Mouse (Mus musculus) Patski (cell line): ENCODE measurements at regions not wholly inside any gene's neighbourhood (a gene's known extent, or its start where the extent isn't known, plus 50 kb on each side); places are given as distances from the start of the nearest gene placed in this dataset.

Experiments
- ATAC-seq: fragments of 100-300 bp; one replicate; pipeline ENCODE4 v1.8.0; 2021
- CTCF ChIA-PET: fragments of 350-600 bp; sonication (Branson Sonifier 250); formaldehyde crosslinking; loops from one replicate; lab custom pipeline; 2022; ENCODE audit warnings: inconsistent platforms; lab: Charles Lee
- POLR2A ChIA-PET: fragments of 350-600 bp; sonication (Branson Sonifier 250); formaldehyde crosslinking; loops from one replicate; lab custom pipeline; 2022; ENCODE audit warnings: antibody characterized with exemption, inconsistent platforms; lab: Charles Lee
- DNase-seq: peaks from one replicate; pipeline ENCODE4 v3.0.0-alpha.2; 2011; ENCODE audit warnings: low read depth, low spot score
- H3K27me3 ChIP-seq: fragments of 371-371 bp; one replicate; pipeline ENCODE4 v1.5.1; 2021
- CTCF ChIP-seq: fragments of 100-300 bp; IDR thresholded peaks from one replicate; pipeline ENCODE4 v1.5.1; 2021
- in situ Hi-C: fragments of 300-500 bp; cut with MboI; formaldehyde crosslinking; loops from 3 replicates; pipeline ENCODE4 v1.11.1; 2018; ENCODE audit warnings: low pct_unique_long_range_greater_than_20kb, mixed read lengths

DNA sequence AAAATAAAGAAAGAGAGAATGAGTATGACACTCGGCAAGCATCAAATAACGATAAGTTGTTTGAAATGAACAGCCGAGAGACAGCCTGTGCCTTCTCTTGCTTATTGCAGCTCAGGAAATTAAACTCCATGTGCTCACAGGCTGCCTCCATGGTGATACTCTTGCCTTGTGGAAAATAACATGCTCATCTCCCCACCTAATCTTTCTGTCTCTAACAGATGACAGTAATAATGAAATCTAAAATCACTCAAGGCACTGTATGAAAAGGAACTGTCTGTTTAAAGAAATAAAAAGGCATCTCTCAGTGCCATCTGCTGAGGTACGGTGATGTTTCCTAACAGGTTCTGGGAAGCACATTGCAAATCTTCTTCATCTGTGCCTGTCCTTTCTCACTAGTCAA lies 247.3 kb downstream of the Aldoart1 start:
- no peak for TF ChIP-seq CTCF
- ChIA-PET CTCF (no interaction called here), POLR2A (no interaction called here)
- no peaks in the 10 kb centered on the region for H3K27me3 ChIP-seq
- DNase-seq = no peak
- in situ Hi-C loops = no loop called here
- ATAC-seq = no peak

DNA sequence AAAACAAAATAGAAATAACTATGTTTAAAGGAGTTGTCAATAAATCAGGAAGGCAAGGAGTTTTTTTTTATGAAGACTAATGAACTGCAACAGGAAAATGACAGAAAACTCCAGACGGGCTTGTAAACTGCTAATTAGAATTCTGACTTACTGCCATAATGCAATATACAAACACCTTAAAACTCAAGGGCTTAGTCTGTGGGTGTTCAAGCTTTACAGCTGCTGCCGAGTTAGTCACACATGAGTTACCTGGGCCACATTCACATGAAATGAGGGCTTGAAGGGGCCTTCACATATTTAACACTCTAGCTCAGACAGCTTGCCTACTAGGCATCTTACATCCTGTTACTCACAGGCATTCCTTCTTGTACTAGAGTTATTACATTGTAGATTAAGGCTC lies 256.9 kb downstream of the Aldoart1 start:
- ChIA-PET CTCF (no interaction called here), POLR2A (no interaction called here)
- DNase-seq (no peak), ATAC-seq (no peak)
- H3K27me3 ChIP-seq = no peaks in the 10 kb centered on the region
- TF ChIP-seq CTCF = no peak
- in situ Hi-C loops = no loop called here

- no peak for ATAC-seq
- in situ Hi-C loops = no loop called here
- TF ChIP-seq CTCF = no peak
- ChIA-PET POLR2A (no interaction called here), CTCF (no interaction called here)
- no peaks in the 10 kb centered on the region for H3K27me3 ChIP-seq
- no peak for DNase-seq
Measured at GRCm38 (mm10) chr4:72592129-72592528, 260.3 kb downstream of the Aldoart1 start.

DNA sequence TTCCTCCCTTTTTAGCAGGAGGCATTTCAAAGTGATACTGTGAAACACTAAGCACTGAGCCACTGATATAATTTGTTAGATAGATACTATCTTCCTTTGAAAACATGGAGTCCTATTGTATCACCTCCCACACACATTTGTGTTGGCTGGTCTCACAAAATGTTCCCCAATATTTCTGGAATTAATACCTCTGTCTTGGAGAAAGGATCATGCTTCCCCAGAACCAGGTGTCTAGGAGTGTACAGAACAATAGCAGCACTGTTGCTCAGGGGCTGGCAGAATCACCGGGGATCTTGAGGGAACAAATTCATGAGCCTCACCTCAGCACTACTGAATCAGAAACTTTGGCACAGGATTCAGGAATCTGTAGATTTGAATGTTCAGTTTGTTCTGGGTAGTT lies 277.5 kb downstream of the Aldoart1 start:
- ChIA-PET POLR2A (no interaction called here), CTCF (no interaction called here)
- TF ChIP-seq CTCF = no peak
- ATAC-seq (no peak), DNase-seq (no peak)
- in situ Hi-C loops = no loop called here
- no peaks in the 10 kb centered on the region for H3K27me3 ChIP-seq

DNA sequence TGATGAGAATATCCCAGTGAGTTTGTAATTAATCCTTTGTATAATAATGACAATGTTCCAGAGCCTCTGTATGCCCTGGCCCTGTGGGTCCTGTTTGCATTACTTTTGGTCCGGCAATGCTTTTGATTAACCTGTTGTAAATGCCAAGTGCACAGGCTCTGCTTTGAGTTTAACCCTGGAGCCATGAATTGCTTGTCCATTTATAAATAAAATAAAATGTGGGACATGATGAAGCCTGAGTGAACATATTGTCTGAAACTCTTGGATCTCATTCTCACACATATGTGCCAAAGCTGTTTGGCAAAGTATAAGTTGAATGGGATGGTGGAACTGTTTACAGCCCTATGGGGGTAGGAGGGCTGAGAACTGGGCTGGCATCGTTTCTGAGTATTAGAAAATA lies 280.5 kb downstream of the Aldoart1 start:
- no peak for TF ChIP-seq CTCF
- DNase-seq (no peak), ATAC-seq (no peak)
- CTCF ChIA-PET = no interaction called here
- POLR2A ChIA-PET = no interaction called here
- in situ Hi-C loops = no loop called here
- no peaks in the 10 kb centered on the region for H3K27me3 ChIP-seq

- ChIA-PET POLR2A (no interaction called here), CTCF (no interaction called here)
- H3K27me3 ChIP-seq = no peaks in the 10 kb centered on the region
- TF ChIP-seq CTCF = no peak
- ATAC-seq (no peak), DNase-seq (no peak)
- in situ Hi-C loops = no loop called here
Measured at GRCm38 (mm10) chr4:72565186-72565585, 287.2 kb downstream of the Aldoart1 start.

DNA sequence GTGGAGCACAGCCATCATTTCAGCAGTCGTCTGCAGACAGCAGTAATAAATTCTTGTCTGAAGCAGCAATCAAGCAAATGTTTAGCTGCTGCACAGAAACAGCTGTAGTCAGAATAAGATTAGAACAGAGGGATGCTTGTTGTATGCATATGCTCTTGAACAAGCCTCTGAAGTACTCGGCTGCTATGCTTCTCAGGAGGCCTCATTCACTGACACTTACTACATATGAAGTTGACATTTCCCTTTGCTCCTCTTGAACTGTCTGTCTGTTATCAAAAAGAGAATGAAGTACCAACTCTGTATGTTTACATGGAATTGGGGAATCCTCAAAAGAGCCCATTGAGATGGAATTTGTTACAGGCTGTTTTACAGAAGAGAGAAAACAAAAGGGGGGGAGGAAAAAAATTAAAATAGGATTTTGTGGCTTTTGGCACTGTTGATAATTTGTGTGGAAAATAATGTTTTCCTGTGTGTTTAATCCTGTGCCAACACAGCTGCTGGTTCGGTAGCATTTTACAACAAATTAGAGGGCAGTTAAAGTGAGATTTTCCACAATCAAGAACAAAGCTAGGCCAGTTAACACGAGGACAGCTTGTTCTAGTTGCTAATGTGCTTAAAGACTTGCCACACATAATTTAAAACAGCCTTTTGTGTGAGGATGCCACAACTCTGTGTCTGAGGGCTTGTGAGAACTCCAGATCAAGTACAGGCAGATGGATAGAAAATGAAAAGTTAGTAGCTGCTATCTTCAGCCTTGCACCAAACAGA lies 289.3 kb downstream of the Aldoart1 start:
- in situ Hi-C loops = no loop called here
- DNase-seq = no peak
- H3K27me3 ChIP-seq = no peaks in the 10 kb centered on the region
- TF ChIP-seq CTCF = no peak
- ChIA-PET POLR2A (no interaction called here), CTCF (no interaction called here)
- no peak for ATAC-seq

GRCm38 (mm10) chr4:72554276-72554675 lies 298.2 kb downstream of the Aldoart1 start:
- no peak for TF ChIP-seq CTCF
- ATAC-seq (no peak), DNase-seq (no peak)
- POLR2A ChIA-PET = no interaction called here
- no peaks in the 10 kb centered on the region for H3K27me3 ChIP-seq
- CTCF ChIA-PET = no interaction called here
- in situ Hi-C loops = no loop called here

GRCm38 (mm10) chr4:72534563-72534962 lies 317.9 kb downstream of the Aldoart1 start:
- TF ChIP-seq CTCF = no peak
- POLR2A ChIA-PET = no interaction called here
- CTCF ChIA-PET = no interaction called here
- no peaks in the 10 kb centered on the region for H3K27me3 ChIP-seq
- in situ Hi-C loops = no loop called here
- ATAC-seq (no peak), DNase-seq (no peak)

- ChIA-PET POLR2A (no interaction called here), CTCF (no interaction called here)
- DNase-seq = no peak
- no peak for ATAC-seq
- no peak for TF ChIP-seq CTCF
- H3K27me3 ChIP-seq = no peaks in the 10 kb centered on the region
- in situ Hi-C loops = no loop called here
Measured at GRCm38 (mm10) chr4:72524630-72525029, 323.9 kb upstream of the Tle1 start.

DNA sequence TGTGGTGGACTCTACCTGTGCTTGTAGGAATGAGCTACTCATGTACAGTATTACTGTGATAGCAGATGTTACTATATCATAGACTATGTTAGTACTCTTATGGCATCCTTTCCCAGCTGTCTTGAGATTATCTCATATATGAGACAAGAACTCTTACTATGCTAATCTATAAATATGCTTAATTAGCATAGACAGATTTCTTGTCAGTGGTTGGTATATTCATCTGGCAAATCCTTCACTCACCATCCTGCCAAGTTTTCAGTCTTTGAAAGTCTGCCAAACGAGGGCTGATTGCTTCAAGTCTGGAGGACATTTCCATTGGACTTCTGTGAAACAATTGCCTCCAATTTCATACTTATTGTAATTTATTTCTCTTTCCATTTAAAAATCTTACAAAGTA lies 323.4 kb upstream of the Tle1 start:
- no peak for TF ChIP-seq CTCF
- CTCF ChIA-PET = no interaction called here
- ATAC-seq (no peak), DNase-seq (no peak)
- POLR2A ChIA-PET = no interaction called here
- in situ Hi-C loops = no loop called here
- H3K27me3 ChIP-seq = no peaks in the 10 kb centered on the region

DNA sequence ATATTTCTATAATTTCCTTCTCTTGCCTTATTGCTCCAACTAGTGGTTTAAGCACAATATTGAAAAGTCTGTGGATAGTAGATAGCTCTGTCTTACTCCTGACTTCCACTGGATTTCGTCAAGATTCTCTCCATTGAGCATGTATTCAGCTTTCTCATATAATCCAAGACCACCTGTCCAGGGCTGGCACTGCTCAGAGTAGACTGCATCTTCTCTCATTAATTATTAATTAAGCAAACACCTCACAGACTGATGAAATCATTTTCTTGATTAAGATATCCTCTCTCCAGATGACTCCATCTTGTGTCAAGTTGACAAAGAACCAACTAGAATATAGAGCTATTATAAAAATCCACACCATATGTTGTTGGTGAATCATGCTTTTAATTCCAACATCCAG lies 310.5 kb upstream of the Tle1 start:
- TF ChIP-seq CTCF = no peak
- H3K27me3 ChIP-seq = no peaks in the 10 kb centered on the region
- POLR2A ChIA-PET = no interaction called here
- CTCF ChIA-PET = no interaction called here
- no peak for ATAC-seq
- in situ Hi-C loops = no loop called here
- DNase-seq = no peak
